Mouse (Mus musculus) urinary bladder, adult 18-20 months (tissue): ENCODE measurements around the gene Pygl.

ENCODE experiments used
- DNase-seq, 2 experiments: peaks; one replicate each; pipeline ENCODE4 v3.0.0; 2022; ENCODE audit warnings: low spot score in 2 of 2, mixed read lengths in 2 of 2

Gene Pygl

DNA sequence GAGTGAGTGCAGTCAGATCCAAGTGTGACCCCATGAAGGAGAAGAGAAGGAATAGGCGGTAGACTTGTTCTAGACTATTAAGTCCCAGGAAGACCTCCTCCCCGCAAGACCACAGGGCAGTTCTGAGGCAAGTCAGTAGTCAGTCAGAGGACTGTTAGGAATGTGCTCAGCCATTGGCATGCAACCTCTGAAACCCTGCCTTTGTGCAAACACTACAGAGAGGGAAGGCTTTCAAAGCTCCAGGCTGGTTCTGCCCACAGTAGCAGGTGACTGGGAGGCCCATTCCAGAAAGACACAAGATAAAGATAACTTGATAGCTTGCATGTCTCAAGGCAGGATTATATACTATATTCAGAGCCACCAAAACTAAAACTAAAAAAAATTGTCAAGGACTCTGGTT, at the start of gene Pygl:
Gene Pygl, minus strand, starts transcription at position 195 of the 400 bp plus-strand sequence.
- no peak for DNase-seq

DNA sequence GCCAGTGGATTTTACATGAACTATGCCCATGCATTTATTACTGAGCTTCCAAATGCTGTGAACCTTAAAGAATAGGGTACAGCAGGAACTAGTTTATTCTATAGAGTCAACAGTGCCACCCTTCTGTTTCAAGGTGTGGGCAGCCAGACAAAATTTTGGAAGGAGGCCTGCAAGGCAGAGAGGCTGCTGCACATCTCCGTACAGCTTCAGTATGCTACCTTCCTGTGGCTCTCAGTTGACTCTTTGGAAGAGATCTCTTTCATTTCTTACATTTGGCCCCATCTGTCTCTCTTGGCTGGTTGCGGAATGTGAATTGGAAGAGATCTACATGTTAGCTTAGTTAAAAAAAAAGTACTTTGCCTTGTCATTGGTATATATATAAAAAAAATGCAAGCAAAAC, 49.6 kb upstream of the Pygl start:
- no peak for DNase-seq

DNA sequence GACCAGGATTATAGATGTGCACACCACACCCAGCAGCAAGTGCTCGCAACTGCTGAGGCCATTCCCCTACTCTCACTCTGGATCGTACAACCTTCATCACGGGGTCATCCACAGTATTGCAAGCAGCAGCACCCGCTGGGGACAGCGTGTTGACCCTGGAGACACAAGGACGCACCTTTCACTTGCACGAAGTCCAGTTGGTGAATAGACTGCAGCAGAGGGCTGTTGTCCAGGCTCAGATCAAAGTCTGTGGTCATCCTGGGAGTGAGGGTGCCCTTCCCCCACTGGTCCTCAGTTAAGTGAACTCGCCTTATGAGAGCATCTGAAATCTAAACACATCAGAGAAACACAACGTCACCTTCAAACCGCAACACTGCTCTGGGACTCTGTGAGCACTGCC, 49.1 kb upstream of the Pygl start:
- no peak for DNase-seq

DNA sequence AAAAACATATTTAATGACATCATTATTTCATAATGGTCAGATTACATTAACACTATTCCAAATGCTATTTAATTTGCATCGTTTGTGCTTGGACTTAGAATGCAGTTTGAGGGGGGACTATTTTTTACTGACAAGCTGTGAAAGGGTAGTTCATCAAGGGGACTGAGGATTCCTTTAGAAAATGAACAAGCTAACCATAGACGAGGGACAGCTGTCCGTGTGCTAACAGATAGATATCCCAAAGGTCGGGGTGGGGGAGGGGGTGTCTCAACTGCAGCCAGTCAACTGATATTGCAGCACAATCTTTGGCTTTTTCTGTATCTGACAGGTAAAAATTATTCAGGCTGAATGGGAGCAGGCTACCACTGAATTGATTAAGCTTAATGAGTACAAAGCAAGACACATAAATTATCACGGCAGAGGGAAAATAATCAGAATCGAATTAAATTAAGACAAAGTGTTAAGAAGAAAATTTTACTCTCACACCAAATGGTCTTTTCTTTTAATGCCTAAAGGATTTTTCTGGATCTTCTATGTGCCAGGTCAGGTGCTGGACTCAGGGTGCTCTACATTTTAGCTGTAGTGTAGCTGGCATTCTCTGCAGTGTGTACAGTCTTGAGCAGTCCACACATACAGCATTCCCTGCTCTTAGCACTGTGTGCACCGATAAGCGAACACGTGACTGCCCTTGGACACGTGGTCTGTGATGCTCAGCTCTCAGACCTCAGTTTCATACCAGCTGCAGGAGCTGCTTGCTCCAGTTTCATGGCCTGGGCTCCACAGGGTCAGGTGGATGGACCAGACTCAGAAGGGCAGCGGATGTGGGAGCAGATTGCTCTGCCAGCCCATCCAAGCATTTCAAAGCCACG, 46.0 kb upstream of the Pygl start:
- DNase-seq: no peak

DNA sequence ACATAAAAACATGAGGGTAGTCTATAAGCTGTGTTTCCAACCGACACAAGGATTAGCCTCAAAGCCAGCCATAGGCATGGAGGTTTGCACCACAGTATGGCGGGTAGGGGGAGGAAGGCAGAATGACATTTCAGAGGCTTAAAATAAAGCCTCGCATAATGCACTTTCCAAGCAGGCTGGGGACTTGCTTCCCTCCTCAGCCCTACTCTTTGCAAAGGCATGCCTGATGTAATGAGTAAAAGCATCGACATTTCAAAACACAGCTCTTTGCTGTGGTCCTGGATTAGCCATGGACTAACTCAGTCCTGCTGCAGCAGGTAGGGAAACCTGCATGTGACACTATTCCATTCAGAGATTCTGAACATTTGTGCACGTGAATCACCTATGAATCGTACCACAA, 38.4 kb upstream of the Pygl start:
- DNase-seq: no peak

DNA sequence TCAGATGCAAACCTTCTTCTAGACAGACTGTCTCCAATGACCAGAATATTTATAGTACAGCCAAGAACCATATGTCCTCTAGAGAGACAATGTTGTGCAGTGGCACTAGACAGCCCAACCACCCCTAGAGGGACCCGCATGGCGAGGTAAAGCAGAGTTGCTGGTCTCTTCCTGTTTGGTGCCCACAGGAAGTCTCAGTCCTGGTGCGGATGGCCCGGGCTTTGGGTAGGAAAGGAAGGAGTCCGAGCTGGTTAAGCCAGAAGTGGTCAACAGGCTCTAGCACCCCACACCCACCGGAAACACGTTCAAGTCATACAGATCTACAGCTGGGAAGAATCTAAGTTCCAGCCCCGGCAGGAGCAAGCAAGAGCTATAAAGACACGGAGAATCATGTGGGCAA, 36.0 kb upstream of the Pygl start:
- no peak for DNase-seq

DNA sequence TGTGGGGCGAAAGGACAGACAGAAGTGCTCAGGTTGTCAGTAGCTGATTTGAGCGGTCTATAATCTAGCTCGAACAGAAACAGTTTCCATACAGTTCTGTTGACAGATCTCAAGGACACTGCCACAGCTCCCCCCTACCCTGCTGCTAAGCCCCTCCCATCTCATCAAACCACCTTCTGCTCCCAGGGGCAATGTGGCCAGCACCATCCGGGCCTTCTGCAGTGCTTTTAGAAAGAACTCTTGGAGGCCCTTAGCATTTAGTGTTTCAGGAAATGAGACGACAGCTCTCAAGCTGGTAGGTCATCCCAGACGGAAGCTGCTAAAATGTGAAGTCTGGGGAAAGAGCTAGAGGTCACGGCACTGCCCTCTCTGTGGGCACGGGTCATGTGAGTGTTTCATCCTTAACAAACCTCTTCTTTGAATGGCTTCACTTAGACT, 35.2 kb upstream of the Pygl start:
- no peak for DNase-seq

DNA sequence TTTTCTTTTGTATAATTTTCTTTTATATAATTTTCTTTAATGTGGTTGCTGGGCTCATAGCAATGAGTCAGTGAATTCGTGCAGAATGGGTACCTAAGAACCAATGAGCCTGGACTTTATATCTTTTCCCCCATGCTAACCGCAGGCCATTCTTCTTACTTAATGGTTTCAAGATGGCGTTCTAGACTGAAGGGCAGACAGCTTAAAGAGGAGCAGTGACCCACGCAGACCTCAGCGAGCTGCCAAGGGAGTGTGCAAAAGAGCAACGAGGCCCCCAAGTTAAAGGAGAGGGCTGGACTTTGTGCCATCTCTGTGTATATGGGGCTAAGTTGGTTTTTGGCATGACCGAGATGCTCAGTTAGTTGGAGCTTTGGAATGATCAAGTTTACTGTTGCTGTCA, 32.4 kb upstream of the Pygl start:
- no peak for DNase-seq

DNA sequence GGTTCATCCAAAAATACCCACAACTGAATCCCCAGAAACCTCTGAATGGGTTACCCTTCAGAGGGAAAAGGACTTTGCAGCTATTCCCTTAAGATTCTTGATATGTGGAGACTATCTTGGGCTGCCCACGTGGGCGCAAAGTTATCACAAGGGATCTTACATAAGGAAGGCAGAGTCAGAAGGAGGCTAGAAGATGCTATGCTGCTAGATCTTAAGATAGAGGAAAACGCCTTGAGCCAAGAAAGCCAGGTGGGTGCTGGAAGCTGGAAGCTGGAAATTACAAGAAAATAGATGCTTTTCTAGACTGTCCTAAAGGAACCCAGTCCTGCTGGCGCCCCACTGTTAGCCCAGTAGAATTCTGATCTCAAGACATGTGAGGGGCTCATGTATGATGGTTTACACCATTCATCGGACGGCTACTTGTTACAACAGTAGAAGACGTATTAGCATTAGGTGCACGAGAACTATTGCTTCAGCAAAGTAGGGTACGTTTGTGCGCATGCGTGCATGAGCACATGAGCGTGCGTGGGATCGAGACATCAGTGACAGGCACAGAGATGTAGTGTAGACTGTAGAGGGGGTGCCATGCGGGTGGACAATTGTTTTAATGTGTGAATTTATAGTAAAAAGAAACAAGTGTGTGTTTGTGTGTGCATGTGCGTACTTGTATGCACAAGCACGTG, 31.1 kb upstream of the Pygl start:
- no peak for DNase-seq

DNA sequence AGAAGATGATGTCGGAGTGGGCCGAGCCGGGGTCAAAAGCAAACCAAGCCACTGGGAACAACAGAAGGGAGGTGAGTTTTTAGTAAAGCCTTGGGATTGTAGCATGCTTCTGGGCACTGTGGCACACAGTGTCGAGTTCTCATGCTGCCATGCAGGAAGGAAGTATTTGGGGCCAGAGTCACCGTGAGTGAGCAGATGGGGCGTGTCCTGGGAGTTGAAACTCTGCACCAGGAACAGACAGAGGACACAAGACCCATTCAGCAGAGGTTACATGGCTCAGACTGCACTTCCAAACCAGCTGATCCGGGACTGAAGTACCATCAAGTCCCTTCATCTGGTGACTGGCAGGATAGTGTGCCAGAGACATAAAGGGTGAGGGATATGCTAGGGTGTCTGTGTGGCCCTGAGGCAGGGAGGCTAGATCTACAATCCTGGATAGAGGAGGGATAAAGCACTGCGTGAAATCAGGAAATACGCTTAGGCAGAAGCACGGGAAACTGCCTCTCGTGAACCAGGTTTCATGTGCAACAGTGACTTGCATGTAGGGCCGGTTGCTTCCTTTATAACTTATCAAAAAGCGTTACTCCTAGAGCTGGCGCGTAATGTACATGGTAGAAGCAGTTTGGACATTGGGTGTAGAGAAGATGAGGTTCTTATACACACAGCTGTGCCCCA, 20.1 kb upstream of the Pygl start:
- no peak for DNase-seq

DNA sequence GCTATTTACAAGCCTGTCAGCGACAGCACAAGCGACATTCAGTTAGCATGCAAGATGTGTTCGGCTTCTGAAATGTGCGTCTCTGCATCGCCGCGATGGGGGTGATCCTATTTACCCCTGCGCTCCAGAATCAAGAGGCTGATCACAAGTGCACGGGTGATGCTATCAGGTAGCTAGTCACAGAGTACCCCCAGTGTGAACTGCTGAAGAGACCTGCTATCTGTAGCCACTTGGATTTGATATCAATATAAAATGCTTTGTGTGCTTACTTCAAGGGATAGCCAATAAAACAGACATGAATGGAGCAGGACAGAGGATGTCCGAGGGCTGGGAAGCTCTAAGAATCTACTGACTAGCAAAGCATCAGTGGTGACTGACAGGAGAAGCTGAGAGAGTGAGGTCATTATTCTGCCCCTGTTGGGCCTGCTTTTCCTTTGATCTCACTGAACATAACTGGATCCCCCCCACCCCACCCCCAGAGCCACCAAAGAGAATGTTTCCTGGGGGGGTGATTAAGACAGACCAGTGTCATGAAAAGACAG, 18.4 kb upstream of the Pygl start:
- no peak for DNase-seq

DNA sequence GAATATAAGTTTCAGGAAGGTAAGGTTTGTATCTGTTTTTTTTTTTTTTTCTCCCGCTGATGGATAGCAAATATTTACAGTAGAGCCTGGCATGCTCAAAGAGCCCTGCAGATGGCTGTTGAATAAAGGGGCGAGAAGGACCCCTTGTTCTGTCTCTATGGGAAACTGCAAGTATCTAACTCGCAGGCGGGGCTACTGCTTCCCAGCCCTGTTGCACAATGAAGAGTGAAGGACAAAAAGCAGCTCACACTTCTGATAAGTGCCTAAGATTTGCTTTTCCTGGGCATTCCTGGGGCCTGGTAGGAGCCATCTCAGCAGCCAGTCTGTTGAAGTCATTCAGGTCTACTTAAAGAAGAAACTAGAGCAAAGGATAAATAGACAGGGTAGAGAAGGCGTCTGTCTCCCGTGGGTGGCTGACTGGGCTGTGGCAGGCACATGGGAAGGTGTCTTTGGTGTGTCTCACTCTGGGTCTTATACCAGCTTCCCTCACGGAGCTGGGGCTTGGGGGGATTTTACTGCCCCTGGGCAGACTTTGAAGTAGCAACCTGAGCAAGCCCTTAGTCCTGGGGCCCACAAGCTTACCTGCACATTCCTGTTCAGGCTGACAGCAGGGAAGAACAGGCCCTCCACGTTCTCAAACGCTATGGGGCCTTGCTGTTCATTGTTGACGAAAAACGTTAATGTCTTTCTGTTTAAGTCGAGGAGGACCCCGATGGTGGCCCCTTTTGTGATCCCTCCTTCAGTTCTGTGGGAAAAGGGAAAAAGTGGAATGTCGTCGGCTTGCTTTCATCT, 16.6 kb upstream of the Pygl start:
- no peak for DNase-seq

DNA sequence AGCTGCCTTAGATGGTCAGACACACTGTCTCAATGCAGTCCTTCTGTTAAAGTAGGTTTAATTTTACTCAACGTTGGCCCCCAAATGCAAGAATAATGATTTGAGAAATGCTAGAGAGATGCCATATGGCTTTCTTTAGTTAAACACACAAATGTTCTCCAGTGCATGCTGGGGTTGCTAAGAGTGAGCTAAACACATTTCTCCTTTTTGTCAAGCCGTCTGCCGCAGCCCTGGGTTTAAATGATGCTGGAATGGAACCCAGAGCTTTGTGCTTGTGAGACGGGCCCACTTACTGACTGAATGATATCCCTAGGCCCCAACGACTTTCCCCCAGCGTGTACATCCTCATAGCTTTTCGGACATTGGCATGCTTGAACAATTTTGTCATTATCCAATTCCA, 11.3 kb upstream of the Pygl start:
- no peak for DNase-seq

DNA sequence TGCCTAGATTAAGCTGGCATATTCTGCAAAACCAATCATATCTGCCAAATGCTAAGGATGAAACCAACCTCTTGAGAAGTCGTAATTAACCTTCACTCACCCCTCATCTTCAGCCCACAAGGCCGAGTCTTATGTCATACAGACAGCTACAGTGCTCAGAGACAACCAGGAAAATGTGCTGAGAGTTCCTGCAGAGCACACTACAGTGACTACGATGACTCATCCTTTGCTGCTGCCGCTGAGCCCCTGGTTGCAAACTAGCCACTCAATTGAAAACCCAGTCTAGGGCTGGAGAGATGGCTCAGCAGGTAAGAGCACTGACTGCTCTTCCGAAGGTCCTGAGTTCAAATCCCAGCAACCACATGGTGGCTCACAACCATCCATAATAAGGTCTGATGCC, 8.5 kb upstream of the Pygl start:
- DNase-seq: no peak

DNA sequence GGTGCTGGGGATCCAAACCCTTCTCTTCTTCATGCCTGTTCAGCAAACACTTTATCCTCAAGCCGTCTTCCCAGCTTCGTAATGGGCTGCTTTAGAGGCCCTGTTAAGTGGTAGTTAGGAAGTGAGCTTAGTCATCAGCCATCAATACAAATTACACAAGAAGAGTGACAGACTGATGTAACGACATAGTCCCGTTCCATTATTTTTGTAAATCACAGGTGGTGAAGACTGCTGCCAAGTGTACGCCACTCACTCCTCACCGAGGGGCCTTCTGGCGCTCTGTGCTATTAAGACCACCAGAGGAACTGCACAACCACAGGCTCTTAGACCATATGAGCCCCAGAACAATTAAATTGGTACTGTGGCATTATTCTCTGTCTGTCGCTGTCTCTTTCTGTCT, 7.3 kb upstream of the Pygl start:
- DNase-seq: no peak

DNA sequence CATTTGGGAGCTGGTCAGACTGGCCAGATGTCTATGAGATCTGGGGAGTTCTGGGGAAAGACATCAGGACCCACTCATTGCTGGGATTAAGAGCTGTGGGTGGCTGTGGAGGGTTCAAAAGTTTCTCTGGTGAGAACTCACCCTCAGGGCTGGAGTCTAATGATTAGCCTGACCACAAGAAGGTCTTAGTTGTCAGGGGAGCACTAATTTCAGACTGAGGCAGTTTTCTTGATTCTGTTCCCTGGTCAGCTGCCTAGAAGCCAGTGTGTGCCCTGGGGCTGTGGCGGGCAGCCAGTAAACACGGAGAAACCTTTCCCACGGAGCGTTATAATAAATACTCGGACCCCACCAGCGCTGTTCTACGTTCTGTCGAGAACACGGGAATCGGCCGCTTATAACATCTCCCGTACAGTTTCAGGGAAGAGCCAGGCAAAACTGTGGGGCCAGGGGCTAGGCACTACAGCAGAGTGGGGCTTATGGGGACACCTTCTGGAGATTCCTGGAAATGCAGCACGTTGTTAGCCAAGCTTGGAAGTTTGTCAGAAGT, 3.7 kb upstream of the Pygl start:
- peak; percentile 37 to 48 for DNase-seq

DNA sequence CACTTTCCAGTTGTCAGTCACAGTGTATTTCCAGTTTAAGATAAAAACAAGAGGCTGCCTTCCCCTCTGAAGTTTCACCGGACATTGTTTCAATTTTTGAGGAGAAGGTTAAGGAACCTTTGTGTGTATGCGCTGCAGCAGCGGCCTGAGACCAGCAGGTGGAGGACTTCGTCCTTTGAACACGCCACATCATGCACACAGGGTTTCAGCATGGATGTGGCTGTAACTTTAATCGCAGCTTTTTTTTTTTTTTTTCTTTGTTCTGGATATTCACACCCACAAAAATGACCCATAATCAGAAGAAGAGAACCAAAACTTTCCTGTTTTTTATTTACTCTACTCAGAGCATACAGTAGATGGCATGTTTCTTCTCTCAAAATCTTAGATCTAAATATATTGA, 3.1 kb upstream of the Pygl start:
- peak in 1 of 2 experiments; percentile 16 for DNase-seq

DNA sequence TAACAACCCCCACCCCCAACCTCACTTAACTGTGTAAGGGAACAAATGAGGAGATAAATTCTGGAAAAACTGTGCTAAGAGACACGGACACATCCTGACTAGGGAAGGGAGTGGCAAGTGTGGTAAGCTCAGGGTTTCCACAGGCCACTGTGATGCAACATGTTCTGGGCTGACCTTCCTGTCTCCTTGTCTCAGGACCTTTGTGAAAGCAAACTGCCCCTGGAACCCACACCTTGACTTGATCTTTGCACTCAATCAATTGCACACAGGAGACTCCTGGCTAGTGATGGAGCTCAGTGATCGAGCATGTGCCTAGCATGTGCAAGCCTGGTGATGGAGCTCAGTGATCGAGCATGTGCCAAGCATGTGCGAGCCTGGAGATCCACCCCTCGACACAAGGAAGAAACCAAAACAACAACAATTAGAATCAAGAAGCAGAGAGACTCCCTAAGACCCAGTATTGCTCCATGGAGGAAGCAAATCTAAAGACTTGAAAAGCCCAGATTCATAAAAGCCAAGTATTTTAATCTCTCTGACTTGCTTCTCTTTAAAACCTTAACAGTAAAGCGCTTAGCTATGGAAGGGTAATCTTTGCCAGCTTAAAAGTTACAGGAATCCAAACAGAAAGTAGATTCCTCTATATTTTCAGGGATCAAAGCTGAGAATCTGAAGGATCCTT, 2.5 kb upstream of the Pygl start:
- DNase-seq: no peak

DNA sequence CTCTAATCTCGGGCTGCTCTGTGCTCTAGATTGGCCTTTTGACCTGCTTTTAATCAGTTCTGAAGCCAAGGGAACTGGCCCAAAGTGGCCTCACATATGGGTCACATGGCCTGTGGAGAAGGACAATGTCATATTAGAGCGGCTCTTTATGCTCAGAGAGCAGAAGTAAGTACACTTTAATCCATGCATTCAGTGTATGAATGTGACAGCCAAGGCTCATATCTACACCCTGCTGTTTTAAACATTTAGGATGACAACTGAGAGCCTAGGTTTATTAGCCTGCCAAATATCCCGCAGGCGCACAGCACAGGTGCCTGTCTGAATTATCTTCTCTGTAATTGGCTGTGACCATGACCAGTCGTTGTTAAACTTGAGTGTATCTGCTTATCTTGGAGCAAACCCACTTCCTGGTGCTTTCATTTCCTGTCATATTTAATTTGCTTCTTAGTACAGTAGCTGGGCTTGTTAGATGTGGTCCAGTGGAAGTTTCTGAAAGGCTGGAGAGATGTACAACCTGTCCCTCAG, 794 bp upstream of the Pygl start:
- DNase-seq: no peak

DNA sequence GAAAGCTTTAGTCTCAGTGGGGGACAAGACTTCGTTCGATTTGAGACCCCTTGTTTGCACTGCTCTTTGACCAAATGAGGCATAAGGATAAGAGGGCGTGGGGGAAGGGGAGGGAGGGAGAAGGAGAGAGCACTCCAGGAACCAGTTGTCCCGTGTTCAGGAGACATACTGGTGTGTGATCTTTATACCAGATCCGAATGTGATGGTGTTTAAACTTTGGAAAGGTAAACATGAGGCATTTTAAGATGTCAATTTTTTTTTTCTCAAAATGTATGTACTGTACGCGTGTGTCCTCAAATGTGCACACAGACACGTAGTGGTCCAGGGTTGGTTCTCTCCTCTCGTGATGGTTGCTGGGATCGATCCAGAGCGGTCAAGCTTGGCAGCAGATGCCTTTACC, 3.1 kb downstream of the Pygl start:
- DNase-seq: no peak
